Mouse (Mus musculus) megakaryocyte, embryonic 14.5 days (primary cell): ENCODE measurements around the gene Myog.

Experiments used
- FLI1 ChIP-seq: IDR thresholded peaks from 2 replicates; pipeline ENCODE4 v1.6.1; 2012; ENCODE audit warnings: low read length, inconsistent platforms, mixed read lengths
- GATA1 ChIP-seq: IDR thresholded peaks from 3 replicates; pipeline ENCODE4 v1.6.1; 2012; ENCODE audit warnings: mixed read lengths, low read length, inconsistent platforms, borderline replicate concordance

DNA sequence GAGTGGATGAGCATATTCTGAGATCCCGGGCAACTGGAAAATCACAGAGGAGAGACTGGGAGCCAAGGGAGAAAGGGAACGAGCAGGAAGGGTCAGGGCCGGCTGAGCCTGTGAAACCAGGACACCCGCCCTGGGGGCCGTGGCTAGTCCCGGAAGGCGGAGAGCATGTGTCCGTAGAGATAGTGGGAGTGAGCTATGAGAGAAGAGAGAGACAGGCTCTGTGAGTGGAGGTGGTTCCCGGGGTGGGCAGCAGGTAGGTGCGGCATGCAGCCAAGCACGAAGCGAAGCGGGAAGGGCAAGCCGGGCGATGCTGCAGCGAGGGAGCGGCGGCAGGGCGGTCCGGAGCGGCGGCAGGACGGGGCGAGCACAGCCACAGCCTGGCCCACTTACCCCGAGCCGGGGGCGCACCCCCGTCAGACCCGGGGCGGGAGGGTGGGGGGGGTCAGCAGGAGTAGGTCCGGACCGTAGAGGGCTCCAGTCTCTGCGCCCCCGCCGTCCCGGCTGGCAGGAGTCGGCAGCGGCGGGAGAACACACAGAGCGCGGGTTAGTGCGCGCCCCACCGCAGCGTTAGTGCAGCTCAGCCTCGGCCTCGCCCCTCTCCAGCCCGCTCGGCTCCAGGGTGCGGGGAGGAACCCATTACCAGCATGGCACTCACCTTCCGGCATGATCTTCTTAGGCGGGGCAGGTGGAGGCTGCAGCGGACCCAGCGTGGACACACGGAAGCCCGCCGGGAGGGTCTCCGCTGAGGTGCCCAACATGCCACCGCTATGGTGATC lies 9.0 kb downstream of the Myog start:
- no peak for TF ChIP-seq GATA1
- TF ChIP-seq FLI1, result no peak
